Mouse (Mus musculus): Measurements from ENCODE around the gene Fbxw5. TPM values are rescaled to one million over a fixed set of nuclear protein-coding genes. Genes with fewer than 3 reads are reported as not detected.

The Fbxw5 gene
- polyA plus RNA-seq, 1 experiment from 2014 or later, result 86.0 TPM

DNA sequence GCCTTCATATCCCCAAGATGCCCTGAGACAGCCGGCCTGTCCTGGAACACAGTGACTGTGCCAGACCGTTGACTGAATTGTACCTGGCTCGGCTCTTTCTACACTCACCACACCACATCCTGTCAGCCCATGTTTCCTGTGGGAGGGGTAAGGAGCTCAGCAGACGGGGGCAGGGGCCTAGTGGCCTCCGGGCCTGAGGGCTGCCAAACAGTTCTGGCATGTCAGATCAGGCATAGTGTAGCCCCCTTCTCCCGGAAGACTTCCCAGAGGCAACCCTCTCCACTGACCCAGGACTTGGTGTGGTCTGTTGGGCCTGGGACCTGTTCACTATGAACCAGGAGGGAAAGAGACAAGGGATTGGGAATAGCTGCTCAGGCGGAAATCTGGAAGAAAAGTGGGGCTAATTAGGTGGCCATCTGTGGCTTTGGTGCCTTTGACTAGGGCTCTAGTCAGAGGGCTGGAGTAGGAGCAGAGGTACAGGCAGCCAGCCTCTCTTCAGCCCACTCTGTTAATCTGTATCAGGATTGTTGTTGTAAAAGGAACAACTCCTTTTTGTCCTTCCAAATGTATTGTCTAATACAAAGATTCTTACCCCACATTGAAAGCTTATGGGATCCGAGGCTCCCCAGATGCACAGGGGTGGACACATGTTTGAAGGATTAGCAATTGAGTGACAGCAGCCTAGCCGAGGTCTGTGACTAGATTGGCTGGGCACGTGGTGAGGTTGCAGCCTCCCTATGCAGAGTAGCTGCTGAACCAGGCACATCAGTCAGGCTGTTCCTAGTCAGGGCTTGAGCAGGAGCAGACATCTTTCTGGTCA, 34.5 kb upstream of the Fbxw5 start:
- DNase-seq (ENCODE audit: low spot score), result no peak
- Histone ChIP-seq H3K36me3 (no peaks in the 10 kb centered on the region), H3K9me3 (no peaks in the 10 kb centered on the region), H3K27ac (peak overlapping the region; percentile 52; the same call in 1 of the 2 replicates), H3K4me3 (no peak overlapping the region), H3K27me3 (ENCODE audit: insufficient read depth, poor library complexity, severe bottlenecking) (peaks cover 9% of the 10 kb centered on the region; the same call in 1 of the 2 replicates), H3K4me1 (peaks cover 34% of the 10 kb centered on the region)
- 46% methylated on average over 10 of the region's 10 CpGs for WGBS

DNA sequence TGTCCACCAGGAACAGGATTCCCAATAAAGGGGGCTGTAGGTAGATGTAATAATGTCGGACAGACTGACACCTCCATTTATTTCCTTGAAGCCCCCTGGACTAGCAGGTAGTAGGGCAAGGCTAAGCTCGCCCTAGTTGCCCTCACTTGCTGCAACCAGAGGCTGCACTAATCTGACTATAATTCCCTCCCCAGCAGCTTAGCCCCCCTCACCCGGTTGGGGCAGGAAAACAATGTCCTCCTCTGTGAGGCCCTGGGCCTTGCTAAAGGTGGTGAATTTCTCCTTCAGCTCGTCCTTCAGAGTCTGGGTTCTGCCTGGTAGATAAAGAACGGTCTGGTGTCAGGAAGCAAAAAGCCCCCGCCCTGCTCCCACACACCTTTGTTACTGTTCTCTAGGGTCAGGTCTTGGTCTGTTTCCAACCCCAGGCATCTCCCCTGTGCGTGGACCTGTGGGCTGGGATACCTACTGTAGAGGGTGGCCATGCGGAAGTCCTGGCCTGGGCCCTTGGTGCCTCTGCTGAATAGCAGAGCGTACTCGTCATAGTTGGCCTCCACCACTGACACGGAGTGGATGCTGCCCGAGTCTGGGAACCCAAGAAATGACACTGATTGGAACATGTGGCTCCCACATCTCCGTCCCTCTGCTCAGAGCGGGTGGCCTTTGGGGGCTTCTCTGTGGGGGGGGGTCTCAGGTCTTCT, 32.8 kb upstream of the Fbxw5 start:
- no peaks in the 10 kb centered on the region for H3K36me3 ChIP-seq
- H3K27ac ChIP-seq, result no peak overlapping the region
- no peak overlapping the region for H3K4me3 ChIP-seq
- H3K9me3 ChIP-seq, result no peaks in the 10 kb centered on the region
- WGBS, result 65% methylated on average over 14 of the region's 14 CpGs
- peaks cover 12% of the 10 kb centered on the region; the same call in 1 of the 2 replicates for H3K27me3 ChIP-seq (ENCODE audit: insufficient read depth, poor library complexity, severe bottlenecking)
- no peak for DNase-seq (ENCODE audit: low spot score)
- H3K4me1 ChIP-seq, result peaks cover 27% of the 10 kb centered on the region

DNA sequence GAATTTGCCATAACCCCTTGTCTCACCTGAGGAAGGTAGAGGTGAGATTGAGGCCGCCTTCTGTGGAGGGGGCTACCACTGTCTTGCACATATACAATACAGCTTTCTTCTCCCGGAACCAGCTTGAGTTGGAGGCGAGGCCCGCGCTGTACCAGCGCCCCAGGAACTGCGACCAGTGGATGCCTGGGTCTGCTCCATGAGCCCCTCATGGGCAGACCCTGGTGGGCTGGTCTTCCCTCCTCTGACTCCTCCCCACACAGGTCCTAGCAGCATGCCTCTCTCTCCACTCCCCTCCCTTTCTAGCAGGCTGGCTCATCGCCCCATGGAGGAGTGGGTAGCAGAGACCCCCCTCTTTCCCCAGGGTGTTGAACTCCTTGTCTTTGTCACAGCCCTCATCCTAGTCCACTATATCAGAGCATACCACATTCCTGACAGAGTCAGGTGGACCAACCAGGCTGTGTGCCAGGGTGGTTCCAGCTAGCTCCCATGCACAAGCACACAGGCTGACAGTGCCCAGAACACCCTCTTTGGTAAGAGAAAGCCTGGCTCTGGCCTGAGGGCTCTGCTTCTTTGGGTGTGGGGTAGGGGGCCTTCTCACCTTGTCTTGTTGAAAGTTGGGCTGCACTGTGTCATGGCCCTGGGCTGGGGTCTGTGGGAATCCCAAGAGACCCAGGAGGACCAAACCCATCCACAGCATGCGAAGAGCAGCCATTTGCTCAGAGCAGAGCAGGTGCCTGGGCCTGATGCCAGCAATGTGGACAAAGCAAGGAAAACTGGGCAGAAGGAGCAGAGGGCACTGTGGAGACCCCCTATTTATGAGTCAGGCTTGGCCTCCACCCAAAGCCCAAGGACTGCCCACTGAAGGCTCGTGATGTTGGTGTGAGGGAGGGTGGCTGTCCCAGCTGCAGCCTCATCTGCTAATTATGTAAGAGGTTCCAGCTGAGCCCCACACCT, 31.3 kb upstream of the Fbxw5 start:
- Histone ChIP-seq H3K27ac (no peak overlapping the region), H3K27me3 (ENCODE audit: insufficient read depth, poor library complexity, severe bottlenecking) (peaks cover 12% of the 10 kb centered on the region; the same call in 1 of the 2 replicates), H3K36me3 (no peaks in the 10 kb centered on the region), H3K9me3 (no peaks in the 10 kb centered on the region), H3K4me3 (no peak overlapping the region), H3K4me1 (peaks cover 27% of the 10 kb centered on the region)
- DNase-seq (ENCODE audit: low spot score), result no peak
- 72% methylated on average over 10 of the region's 10 CpGs for WGBS

- peaks cover 12% of the 10 kb centered on the region; the same call in 1 of the 2 replicates for H3K27me3 ChIP-seq (ENCODE audit: insufficient read depth, poor library complexity, severe bottlenecking)
- H3K9me3 ChIP-seq, result no peaks in the 10 kb centered on the region
- no peak for DNase-seq (ENCODE audit: low spot score)
- peaks cover 27% of the 10 kb centered on the region for H3K4me1 ChIP-seq
- H3K27ac ChIP-seq, result no peak within 1 kb of the TSS
- WGBS, result 31% methylated on average over 6 of the region's 6 CpGs
- H3K36me3 ChIP-seq, result no peaks in the 10 kb centered on the region
- H3K4me3 ChIP-seq, result no peak within 1 kb of the TSS
Observed at GRCm38 (mm10) chr2:25469969-25470368, 30.6 kb upstream of the Fbxw5 start, which contains the start of gene Ptgds. Gene Ptgds (minus strand): TSS chr2:25470046.

- 72% methylated on average over 2 of the region's 2 CpGs for WGBS
- H3K9me3 ChIP-seq, result no peaks in the 10 kb centered on the region
- no peak for DNase-seq (ENCODE audit: low spot score)
- H3K27me3 ChIP-seq (ENCODE audit: insufficient read depth, poor library complexity, severe bottlenecking), result peaks cover 19% of the 10 kb centered on the region; the same call in 1 of the 2 replicates
- H3K4me3 ChIP-seq, result no peak overlapping the region
- H3K27ac ChIP-seq, result no peak overlapping the region
- H3K36me3 ChIP-seq, result no peaks in the 10 kb centered on the region
- 0 out of 2 replicates have a peak, but pooled peaks cover 17% of the 10 kb centered on the region for H3K4me1 ChIP-seq
Observed at GRCm38 (mm10) chr2:25472550-25472949, 28.0 kb upstream of the Fbxw5 start.

GRCm38 (mm10) chr2:25477541-25477940, 23.0 kb upstream of the Fbxw5 start:
- Histone ChIP-seq H3K27ac (no peak overlapping the region), H3K9me3 (no peaks in the 10 kb centered on the region), H3K4me3 (no peak overlapping the region), H3K36me3 (no peaks in the 10 kb centered on the region), H3K4me1 (no peaks in the 10 kb centered on the region), H3K27me3 (ENCODE audit: insufficient read depth, poor library complexity, severe bottlenecking) (peaks cover 10% of the 10 kb centered on the region; the same call in 1 of the 2 replicates)
- WGBS, result 84% methylated on average over 8 of the region's 8 CpGs
- no peak for DNase-seq (ENCODE audit: low spot score)

DNA sequence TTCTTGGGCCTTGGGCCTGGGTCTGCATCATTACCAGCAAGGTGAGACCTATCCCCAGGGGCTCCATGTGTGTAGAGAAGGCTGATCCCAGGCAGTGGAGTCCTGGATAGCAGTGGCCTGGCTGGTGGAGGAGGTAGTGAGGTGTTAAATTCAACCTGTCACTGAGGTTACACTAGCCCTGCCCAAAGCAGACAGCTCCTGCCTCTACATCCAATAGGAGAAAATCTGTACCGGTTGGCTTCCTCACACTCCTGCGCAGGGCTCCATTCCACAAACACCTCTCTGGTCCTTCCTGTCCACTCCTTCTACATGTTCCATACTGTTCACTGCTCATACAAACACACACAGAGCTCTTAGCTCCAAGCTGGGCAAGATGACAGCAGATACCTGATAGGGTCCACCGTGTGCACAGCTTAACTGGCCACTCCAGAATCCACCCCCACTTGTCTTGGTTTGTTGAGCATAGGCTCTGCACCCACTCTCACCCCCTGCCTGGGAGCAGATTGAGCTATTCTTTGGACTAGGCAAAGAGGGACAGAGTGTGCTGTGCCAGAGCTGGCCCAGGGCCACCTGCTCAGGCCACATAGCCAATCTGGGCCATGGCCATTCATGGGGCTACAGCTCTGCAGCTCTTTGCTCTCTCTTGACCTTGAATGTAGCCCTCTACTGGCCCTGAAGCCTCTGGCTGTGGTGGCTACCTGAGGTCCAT, 22.4 kb upstream of the Fbxw5 start:
- Histone ChIP-seq H3K4me1 (no peaks in the 10 kb centered on the region), H3K4me3 (no peak overlapping the region), H3K27me3 (ENCODE audit: insufficient read depth, poor library complexity, severe bottlenecking) (peaks cover 12% of the 10 kb centered on the region; the same call in 1 of the 2 replicates), H3K9me3 (no peaks in the 10 kb centered on the region), H3K36me3 (no peaks in the 10 kb centered on the region), H3K27ac (no peak overlapping the region)
- DNase-seq (ENCODE audit: low spot score), result no peak
- 83% methylated on average over 3 of the region's 3 CpGs for WGBS

DNA sequence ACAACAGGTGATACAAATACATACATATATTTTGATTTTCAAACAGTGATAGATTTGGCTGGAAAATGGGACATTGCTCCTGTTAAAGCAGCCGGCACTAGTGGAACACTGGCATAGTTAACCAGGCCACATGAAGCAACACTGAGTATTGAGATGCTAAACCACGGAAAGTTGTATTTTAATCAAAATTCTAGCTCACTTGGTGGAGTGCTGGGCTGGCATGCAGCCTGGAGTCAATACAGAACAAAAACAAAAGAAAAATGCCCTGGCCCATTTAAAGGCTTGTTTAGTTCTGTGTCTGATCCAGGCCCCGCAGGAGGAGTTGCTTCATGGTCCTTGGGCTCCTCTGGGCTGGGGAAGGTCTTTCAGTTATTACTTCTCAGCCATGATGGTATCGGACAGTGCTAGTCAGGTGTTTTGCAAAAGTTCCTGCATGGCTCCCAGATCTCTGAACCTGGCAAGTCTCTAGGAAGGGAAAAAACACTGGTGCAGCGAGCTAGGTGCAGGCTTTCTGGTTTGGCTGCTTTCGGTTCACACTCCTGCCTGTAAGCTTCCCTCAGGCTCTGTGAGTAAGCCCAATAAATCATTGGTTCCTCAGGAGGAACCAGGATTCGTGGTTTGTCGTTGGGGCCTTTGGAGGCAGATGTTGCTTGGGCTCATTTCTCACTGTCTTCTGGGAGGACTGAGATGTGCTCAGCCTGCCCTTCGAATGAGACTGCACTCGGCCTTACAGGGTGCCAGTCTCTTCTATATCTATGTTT, 20.8 kb upstream of the Fbxw5 start:
- no peak for DNase-seq (ENCODE audit: low spot score)
- 70% methylated on average over 10 of the region's 10 CpGs for WGBS
- no peaks in the 10 kb centered on the region for H3K9me3 ChIP-seq

GRCm38 (mm10) chr2:25480541-25480940, 20.0 kb upstream of the Fbxw5 start:
- WGBS, result 73% methylated on average over 1 of the region's 1 CpGs
- Histone ChIP-seq H3K4me1 (no peaks in the 10 kb centered on the region), H3K27ac (no peak overlapping the region), H3K36me3 (no peaks in the 10 kb centered on the region), H3K4me3 (no peak overlapping the region), H3K27me3 (ENCODE audit: insufficient read depth, poor library complexity, severe bottlenecking) (peaks cover 30% of the 10 kb centered on the region; the same call in 1 of the 2 replicates), H3K9me3 (no peaks in the 10 kb centered on the region)
- DNase-seq (ENCODE audit: low spot score), result no peak

More for the DNA sequence above, 20.8 kb upstream of the Fbxw5 start:
- no peak overlapping the region for H3K27ac ChIP-seq
- no peaks in the 10 kb centered on the region for H3K4me1 ChIP-seq
- no peaks in the 10 kb centered on the region for H3K36me3 ChIP-seq
- no peak overlapping the region for H3K4me3 ChIP-seq
- peaks cover 24% of the 10 kb centered on the region; the same call in 1 of the 2 replicates for H3K27me3 ChIP-seq (ENCODE audit: insufficient read depth, poor library complexity, severe bottlenecking)

- Histone ChIP-seq H3K4me3 (no peak overlapping the region), H3K36me3 (no peaks in the 10 kb centered on the region), H3K9me3 (no peaks in the 10 kb centered on the region), H3K27me3 (ENCODE audit: insufficient read depth, poor library complexity, severe bottlenecking) (peaks cover 26% of the 10 kb centered on the region; the same call in 1 of the 2 replicates), H3K27ac (no peak overlapping the region), H3K4me1 (no peaks in the 10 kb centered on the region)
- DNase-seq (ENCODE audit: low spot score), result no peak
- 19% methylated on average over 7 of the region's 7 CpGs for WGBS
Observed at GRCm38 (mm10) chr2:25482969-25483368, 17.6 kb upstream of the Fbxw5 start.

GRCm38 (mm10) chr2:25484901-25485647, 15.5 kb upstream of the Fbxw5 start:
- Histone ChIP-seq H3K4me1 (no peaks in the 10 kb centered on the region), H3K9me3 (no peaks in the 10 kb centered on the region), H3K27ac (no peak overlapping the region), H3K36me3 (no peaks in the 10 kb centered on the region), H3K27me3 (ENCODE audit: insufficient read depth, poor library complexity, severe bottlenecking) (peaks cover 29% of the 10 kb centered on the region; the same call in 1 of the 2 replicates), H3K4me3 (no peak overlapping the region)
- DNase-seq (ENCODE audit: low spot score), result no peak
- WGBS, result 69% methylated on average over 11 of the region's 11 CpGs
